Mouse (Mus musculus) heart, postnatal 14 days (tissue): Measurements from ENCODE around the gene Il18rap. TPM values are rescaled to one million over a fixed set of nuclear protein-coding genes. Genes with fewer than 3 reads are reported as not detected.
"Not testable (repeated sequence)": the region's sequence is repeated elsewhere in the genome, so short reads cannot be mapped to it uniquely, and the experiment has no call there.

Experiments used
- DNase-seq, 2 experiments: peaks; one replicate each; pipeline ENCODE4 v3.0.0; 2021 to 2022
- intact Hi-C: fragments of 180-260 bp; cut with DNase I; formaldehyde crosslinking; loops from one replicate; pipeline ENCODE4 v1.15.1; 2025
- total RNA-seq, 2 experiments: library from RNA; stranded (reverse); gene quantifications; 2 replicates each; pipeline ENCODE4 v1.2.3; 2021

Il18rap gene
- total RNA-seq, 2 experiments from 2014 or later: 0.07 to 0.17 TPM

- peak in 1 of 2 experiments; percentile 5 for DNase-seq
- intact Hi-C loops: no loop called here
These were observed 22.4 kb downstream of the Il18rap start for GRCm38 (mm10) chr1:40537577-40537976.

GRCm38 (mm10) chr1:40544650-40545049 is 29.5 kb downstream of the Il18rap start:
- DNase-seq: peak; percentile 54 to 79
- intact Hi-C loops: loop anchor here (5.0 to 10.0 kb wide), 3 partner anchors 427 to 930 kb away; no protein-coding TSS in a partner anchor

- DNase-seq: no peak
- intact Hi-C loops: loop anchor here (2.0 to 10.0 kb wide), 3 partner anchors 166 to 932 kb away; no protein-coding TSS in a partner anchor
These were observed 31.5 kb downstream of the Il18rap start for GRCm38 (mm10) chr1:40546645-40547044.

DNA sequence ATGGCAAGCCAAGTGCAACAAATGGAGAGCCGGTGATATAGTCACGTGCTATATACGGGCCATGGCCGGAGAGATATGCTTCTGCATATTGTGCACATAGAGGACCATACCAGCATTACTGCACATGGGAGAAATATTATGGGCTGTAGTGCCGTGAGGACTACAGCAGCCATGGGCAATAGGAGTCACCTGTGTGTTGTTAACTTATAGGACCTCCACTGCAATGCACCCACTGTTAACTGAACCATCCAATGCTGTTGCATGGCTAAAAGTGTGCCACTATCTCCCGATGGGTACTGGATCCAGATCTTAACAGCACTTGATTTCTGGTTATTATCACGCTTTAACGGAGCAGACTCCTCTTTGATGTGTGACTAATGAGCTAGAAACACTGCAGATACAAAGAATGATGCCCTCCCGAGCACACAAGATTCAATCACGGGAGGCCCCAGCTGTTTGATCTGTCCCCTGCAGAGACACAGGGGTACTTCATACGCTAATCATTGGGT is 32.0 kb downstream of the Il18rap start:
- intact Hi-C loops: loop anchor here (2.0 to 10.0 kb wide), 3 partner anchors 166 to 932 kb away; no protein-coding TSS in a partner anchor
- no peak for DNase-seq

- no peak for DNase-seq
- intact Hi-C loops: loop anchor here (2.0 to 10.0 kb wide), 3 partner anchors 167 to 933 kb away; no protein-coding TSS in a partner anchor
These were observed 32.6 kb downstream of the Il18rap start for GRCm38 (mm10) chr1:40547762-40548161.

- DNase-seq: no peak
- intact Hi-C loops: no loop called here
These were observed 54.2 kb downstream of the Il18rap start for GRCm38 (mm10) chr1:40569374-40569773.

GRCm38 (mm10) chr1:40579784-40580183 is 64.6 kb downstream of the Il18rap start, which contains the start of gene Slc9a4:
Gene Slc9a4, plus strand, starts transcription at chr1:40580081.
- DNase-seq: peak; percentile 10 to 52

DNA sequence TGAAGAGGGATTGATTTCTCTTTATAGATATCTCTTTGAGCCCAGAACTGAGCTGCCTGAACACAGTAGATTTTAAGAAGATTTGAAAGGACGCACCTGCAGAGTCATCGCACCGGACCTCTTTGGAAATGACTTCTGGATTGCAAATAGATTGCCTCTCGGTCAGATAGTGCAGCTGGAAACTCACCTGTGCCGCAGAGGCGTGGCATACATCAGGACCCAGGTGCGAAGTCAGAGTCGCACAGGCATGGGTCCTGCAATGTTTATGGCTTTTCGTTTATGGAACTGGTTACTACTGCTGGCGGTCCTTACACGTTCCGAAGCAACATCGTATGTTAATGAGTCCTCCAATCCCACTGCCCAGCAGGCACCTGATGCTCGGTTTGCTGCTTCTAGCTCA is 65.1 kb downstream of the Il18rap start:
- intact Hi-C loops: loop anchor here (5.0 kb wide), 1 partner anchor 77 kb away; no protein-coding TSS in a partner anchor
- no peak for DNase-seq

More at GRCm38 (mm10) chr1:40579784-40580183, 64.6 kb downstream of the Il18rap start, which contains the start of gene Slc9a4:
- intact Hi-C loops: loop anchor here (2.0 to 5.0 kb wide), 2 partner anchors 78 to 189 kb away; no protein-coding TSS in a partner anchor

DNA sequence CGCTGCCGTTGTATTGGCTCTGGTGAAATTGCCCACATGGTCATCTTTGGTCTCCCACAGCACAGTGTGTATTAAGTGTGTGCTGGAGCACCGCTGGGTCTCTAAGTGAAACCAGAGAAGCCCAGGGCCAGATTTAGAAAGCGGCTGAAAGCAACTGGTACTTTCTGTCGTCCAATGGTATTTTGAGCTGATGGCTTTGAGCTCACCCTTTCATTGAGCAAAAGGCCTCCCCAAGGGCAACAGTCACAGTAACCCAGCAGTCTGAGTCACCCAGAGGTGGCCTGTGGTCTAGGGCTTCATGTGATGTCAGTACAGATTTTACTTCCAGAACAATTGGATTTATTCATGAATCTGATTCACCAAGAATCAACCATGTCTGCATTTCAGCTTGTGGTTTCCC is 71.6 kb downstream of the Il18rap start:
- intact Hi-C loops: no loop called here
- no peak for DNase-seq

- DNase-seq: no peak
- intact Hi-C loops: no loop called here
These were observed 75.8 kb downstream of the Il18rap start for GRCm38 (mm10) chr1:40590931-40591330.

- DNase-seq: no peak
- intact Hi-C loops: no loop called here
These were observed 82.7 kb downstream of the Il18rap start for GRCm38 (mm10) chr1:40597822-40598221.

GRCm38 (mm10) chr1:40599661-40600060 is 84.5 kb downstream of the Il18rap start:
- DNase-seq, intact Hi-C loops: not testable (repeated sequence)

DNA sequence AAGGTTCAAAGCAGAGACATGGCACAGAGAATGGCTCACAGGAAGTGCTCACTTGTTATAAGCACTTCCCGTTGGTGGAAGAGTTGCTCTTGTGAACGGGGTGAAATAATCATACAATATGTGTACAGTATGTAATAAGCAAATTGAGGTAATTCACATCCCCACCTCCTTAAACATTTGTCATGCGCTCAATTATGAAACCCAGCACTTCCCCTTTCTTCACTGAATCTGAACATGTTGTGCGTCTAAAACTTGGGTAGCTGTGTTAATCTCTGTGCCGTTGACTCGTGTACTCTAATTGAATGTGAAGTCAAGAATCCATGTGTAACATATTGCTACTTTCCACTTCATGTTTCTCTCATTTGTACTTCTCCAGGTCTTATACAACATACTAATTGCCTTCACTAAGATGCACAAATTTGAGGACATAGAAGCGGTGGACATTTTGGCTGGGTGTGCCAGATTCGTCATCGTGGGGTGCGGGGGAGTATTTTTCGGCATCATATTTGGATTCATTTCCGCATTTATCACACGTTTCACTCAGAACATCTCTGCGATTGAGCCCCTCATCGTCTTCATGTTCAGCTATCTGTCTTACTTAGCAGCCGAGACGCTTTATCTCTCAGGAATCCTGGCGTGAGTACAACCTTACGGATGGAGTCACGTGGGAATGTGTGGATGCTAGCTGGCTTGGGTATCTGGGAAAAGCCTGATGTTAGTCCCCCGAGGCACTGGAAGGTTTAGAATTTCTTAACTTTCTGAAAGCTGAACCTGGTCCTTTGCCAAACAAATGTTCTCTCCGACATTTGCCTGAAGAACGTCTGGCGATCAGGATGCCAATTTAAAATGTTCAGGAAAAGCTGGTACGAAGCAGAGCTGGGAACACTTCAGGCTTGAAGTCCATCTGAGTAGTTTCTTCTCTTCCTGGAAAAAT is 85.5 kb downstream of the Il18rap start:
- DNase-seq: peak in 1 of 2 experiments; percentile 24
- intact Hi-C loops: no loop called here

Other genes starting within 250 kb of the Il18rap start
- gene Il1rl2, start 190.8 kb upstream of the Il18rap start, total RNA-seq: 1 to 10 TPM; 3.8 to 4.9 TPM
- gene Il1rl1, start 85.8 kb upstream of the Il18rap start, total RNA-seq: 1 to 10 TPM; 2.0 to 2.7 TPM
- gene Il18r1, start 49.8 kb upstream of the Il18rap start, total RNA-seq: 1 to 10 TPM; 1.4 to 2.0 TPM
- under 1 TPM; 0.05 to 0.14 TPM for gene Slc9a4, start 64.7 kb downstream of the Il18rap start, total RNA-seq
- under 1 TPM; 0.51 to 0.60 TPM for gene Slc9a2, start 165.2 kb downstream of the Il18rap start, total RNA-seq